Comparison of ENCODE assay signal across 8 mouse cellular contexts in genomic region chr17:83953656-83954055, GRCm38 (mm10).
DNase-seq lines count a peak whose midpoint lies in the region; ATAC-seq lines count a peak whose summit lies in the region.

No protein-coding gene starts in this region.

- H3K27ac ChIP-seq in midbrain, embryonic 10.5 days (replicated peaks) = peak overlapping the region; percentile 93
- H3K27ac ChIP-seq in midbrain, embryonic 16.5 days (ENCODE audit: low read length) = no peak overlapping the region; the same call in none of the 2 replicates
- H3K27ac ChIP-seq in heart, embryonic 15.5 days = peak overlapping the region; percentile 87
- H3K27ac ChIP-seq in limb, embryonic 11.5 days (replicated peaks; ENCODE audit: low read depth, low read length) = peak overlapping the region; percentile 93
- peak overlapping the region; percentile 94 for H3K27ac ChIP-seq in stomach, embryonic 16.5 days (ENCODE audit: low read length)

- no peaks in the 10 kb centered on the region for H3K36me3 ChIP-seq in midbrain, embryonic 10.5 days
- no peaks in the 10 kb centered on the region for H3K36me3 ChIP-seq in midbrain, embryonic 16.5 days (ENCODE audit: control insufficient read depth, insufficient read depth, low read length)
- H3K36me3 ChIP-seq in heart, embryonic 15.5 days = no peaks in the 10 kb centered on the region
- H3K36me3 ChIP-seq in limb, embryonic 11.5 days (ENCODE audit: control insufficient read depth, insufficient read depth, low read length) = no peaks in the 10 kb centered on the region
- no peaks in the 10 kb centered on the region for H3K36me3 ChIP-seq in stomach, embryonic 16.5 days (ENCODE audit: control insufficient read depth, insufficient read depth, low read length)

- no peaks in the 10 kb centered on the region for H3K9me3 ChIP-seq in midbrain, embryonic 10.5 days (replicated peaks)
- H3K9me3 ChIP-seq in midbrain, embryonic 16.5 days (replicated peaks; ENCODE audit: control insufficient read depth, low read length, poor library complexity, severe bottlenecking) = no peaks in the 10 kb centered on the region
- no peaks in the 10 kb centered on the region for H3K9me3 ChIP-seq in heart, embryonic 15.5 days (replicated peaks)
- no peaks in the 10 kb centered on the region for H3K9me3 ChIP-seq in limb, embryonic 11.5 days (ENCODE audit: control insufficient read depth, low read length)
- H3K9me3 ChIP-seq in stomach, embryonic 16.5 days (replicated peaks; ENCODE audit: control insufficient read depth, low read length) = no peaks in the 10 kb centered on the region

- H3K27me3 ChIP-seq in midbrain, embryonic 10.5 days (ENCODE audit: low read depth, poor library complexity, severe bottlenecking) = peaks cover 6% of the 10 kb centered on the region
- no peaks in the 10 kb centered on the region for H3K27me3 ChIP-seq in midbrain, embryonic 16.5 days (ENCODE audit: control insufficient read depth, insufficient read depth, low read depth, low read length)
- H3K27me3 ChIP-seq in heart, embryonic 15.5 days = no peaks in the 10 kb centered on the region
- no peaks in the 10 kb centered on the region for H3K27me3 ChIP-seq in limb, embryonic 11.5 days (ENCODE audit: control insufficient read depth, insufficient read depth, low read length)
- H3K27me3 ChIP-seq in stomach, embryonic 16.5 days (ENCODE audit: control insufficient read depth, insufficient read depth, low read length) = no peaks in the 10 kb centered on the region

- DNase-seq in midbrain, embryonic 10.5 days (ENCODE audit: low spot score) = peak; percentile 54
- DNase-seq in limb, embryonic 11.5 days (ENCODE audit: low spot score) = no peak
- no peak for DNase-seq in left cerebral cortex, adult 9 months (ENCODE audit: low spot score in 2 of 2)
- DNase-seq in left cerebral cortex, adult 18-20 months (ENCODE audit: low spot score in 2 of 2) = no peak
- no peak for DNase-seq in frontal cortex, postnatal 10 days (ENCODE audit: low spot score in 2 of 2)

- ATAC-seq in midbrain, embryonic 16.5 days = no peak
- ATAC-seq in heart, embryonic 15.5 days (replicated peaks; ENCODE audit: insufficient number of reproducible peaks, insufficient read depth, low FRiP score, low read depth) = no peak
- ATAC-seq in limb, embryonic 11.5 days (ENCODE audit: insufficient number of reproducible peaks, low FRiP score, low TSS enrichment, low read depth) = no peak
- no peak for ATAC-seq in stomach, embryonic 16.5 days (ENCODE audit: insufficient read depth, low FRiP score)

- no peak overlapping the region for H3K4me3 ChIP-seq in midbrain, embryonic 10.5 days
- H3K4me3 ChIP-seq in midbrain, embryonic 16.5 days (ENCODE audit: low read depth, low read length) = no peak overlapping the region
- H3K4me3 ChIP-seq in heart, embryonic 15.5 days = no peak overlapping the region
- no peak overlapping the region for H3K4me3 ChIP-seq in limb, embryonic 11.5 days (ENCODE audit: low read depth, low read length)
- H3K4me3 ChIP-seq in stomach, embryonic 16.5 days (replicated peaks; ENCODE audit: low read length) = no peak overlapping the region

- H3K4me1 ChIP-seq in midbrain, embryonic 10.5 days = peaks cover 74% of the 10 kb centered on the region
- H3K4me1 ChIP-seq in midbrain, embryonic 16.5 days (ENCODE audit: control insufficient read depth, insufficient read depth, low read length) = peaks cover 9% of the 10 kb centered on the region; the same call in 1 of the 2 replicates
- H3K4me1 ChIP-seq in heart, embryonic 15.5 days (replicated peaks) = peaks cover 52% of the 10 kb centered on the region
- peaks cover 55% of the 10 kb centered on the region for H3K4me1 ChIP-seq in limb, embryonic 11.5 days (ENCODE audit: control insufficient read depth, insufficient read depth, low read length)
- peaks cover 50% of the 10 kb centered on the region for H3K4me1 ChIP-seq in stomach, embryonic 16.5 days (ENCODE audit: control insufficient read depth, insufficient read depth, low read length)

- WGBS in midbrain, embryonic 10.5 days = 49% methylated on average over 7 of the region's 7 CpGs
- WGBS in midbrain, embryonic 16.5 days = 47% methylated on average over 7 of the region's 7 CpGs
- 55% methylated on average over 7 of the region's 7 CpGs for WGBS in heart, embryonic 15.5 days
- 66% methylated on average over 7 of the region's 7 CpGs for WGBS in limb, embryonic 11.5 days
- WGBS in stomach, embryonic 16.5 days = 60% methylated on average over 7 of the region's 7 CpGs

- H3K9ac ChIP-seq in midbrain, embryonic 16.5 days (ENCODE audit: low read depth, low read length) = no peak overlapping the region
- H3K9ac ChIP-seq in heart, embryonic 15.5 days = no peak overlapping the region
- H3K9ac ChIP-seq in limb, embryonic 11.5 days (ENCODE audit: low read length) = peak overlapping the region; percentile 9
- peak overlapping the region; percentile 60 for H3K9ac ChIP-seq in stomach, embryonic 16.5 days (ENCODE audit: low read length)

- H3K4me2 ChIP-seq in midbrain, embryonic 16.5 days (ENCODE audit: low read length) = no peak overlapping the region
- H3K4me2 ChIP-seq in heart, embryonic 15.5 days = no peak overlapping the region
- H3K4me2 ChIP-seq in limb, embryonic 11.5 days (ENCODE audit: low read depth, severe bottlenecking) = no peak overlapping the region
- H3K4me2 ChIP-seq in stomach, embryonic 16.5 days (ENCODE audit: low read depth, low read length) = no peak overlapping the region

Comparison
In these comparisons a context has a peak if more than half of its experiments do, and no peak if none do; other contexts are left out.
1. H3K9ac ChIP-seq: peak in limb, embryonic 11.5 days (single experiment) and stomach, embryonic 16.5 days (single experiment); none in midbrain, embryonic 16.5 days (single experiment) and heart, embryonic 15.5 days (single experiment).